Mouse (Mus musculus) neural tube, embryonic 12.5 days (tissue): ENCODE measurements at regions not wholly inside any gene's neighbourhood (a gene's known extent, or its start where the extent isn't known, plus 50 kb on each side); places are given as distances from the start of the nearest gene placed in this dataset.

Source experiments
- ATAC-seq: fragments of 200-750 bp; cut with Nextera tagmentation; 2 replicates; pipeline ENCODE4 v1.8.0; 2017; ENCODE audit warnings: low read depth, mild to moderate bottlenecking, moderate TSS enrichment, moderate library complexity; ENCODE audit not compliant: low FRiP score
- H3K27ac ChIP-seq: fragments of 300-500 bp; sonication (generic); 2 replicates; pipeline ENCODE4 v1.5.1; 2016
- H3K27me3 ChIP-seq: fragments of 300-500 bp; sonication (generic); replicated peaks from 2 replicates; pipeline ENCODE4 v1.6.1; 2016; ENCODE audit warnings: mild to moderate bottlenecking
- H3K36me3 ChIP-seq: fragments of 300-500 bp; sonication (generic); 2 replicates; pipeline ENCODE4 v1.6.1; 2016; ENCODE audit warnings: mild to moderate bottlenecking
- H3K4me1 ChIP-seq: fragments of 300-500 bp; sonication (generic); 2 replicates; pipeline ENCODE4 v1.6.1; 2016
- H3K4me2 ChIP-seq: fragments of 300-500 bp; sonication (generic); replicated peaks from 2 replicates; pipeline ENCODE4 v1.6.1; 2016; ENCODE audit warnings: mild to moderate bottlenecking
- H3K4me3 ChIP-seq: fragments of 300-500 bp; sonication (generic); 2 replicates; pipeline ENCODE4 v1.5.1; 2016
- H3K9ac ChIP-seq: fragments of 300-500 bp; sonication (generic); 2 replicates; pipeline ENCODE4 v1.6.1; 2016; ENCODE audit warnings: mild to moderate bottlenecking
- H3K9me3 ChIP-seq: fragments of 300-500 bp; sonication (generic); 2 replicates; pipeline ENCODE4 v1.6.1; 2016; ENCODE audit warnings: mild to moderate bottlenecking
- WGBS: fragments of 180-500 bp; shearing (Covaris S2); methylation state at CpG from one replicate; pipeline ENCODE4 v1.1.7; 2016; 5-methylcytosine and 5-hydroxymethylcytosine counted together

- Histone ChIP-seq H3K9me3 (peaks cover 6% of the 10 kb centered on the region; the same call in 1 of the 2 replicates), H3K9ac (no peak overlapping the region), H3K4me1 (no peaks in the 10 kb centered on the region), H3K4me2 (no peak overlapping the region), H3K27me3 (no peaks in the 10 kb centered on the region), H3K27ac (no peak overlapping the region), H3K36me3 (no peaks in the 10 kb centered on the region), H3K4me3 (no peak overlapping the region)
- WGBS: 85% methylated on average over 9 of the region's 9 CpGs
- no peak for ATAC-seq
Measured at GRCm38 (mm10) chr10:116683374-116683773, 102.1 kb upstream of the Cnot2 start.

GRCm38 (mm10) chr10:116678950-116679735 lies 97.8 kb upstream of the Cnot2 start:
- ATAC-seq: no peak
- H3K4me1 ChIP-seq: no peaks in the 10 kb centered on the region
- 90% methylated on average over 10 of the region's 10 CpGs for WGBS
- peaks cover 6% of the 10 kb centered on the region; the same call in 1 of the 2 replicates for H3K9me3 ChIP-seq
- H3K9ac ChIP-seq: no peak overlapping the region
- H3K27ac ChIP-seq: no peak overlapping the region
- H3K4me2 ChIP-seq: no peak overlapping the region
- H3K4me3 ChIP-seq: no peak overlapping the region
- no peaks in the 10 kb centered on the region for H3K36me3 ChIP-seq
- no peaks in the 10 kb centered on the region for H3K27me3 ChIP-seq

- no peak overlapping the region for H3K4me3 ChIP-seq
- no peaks in the 10 kb centered on the region for H3K27me3 ChIP-seq
- H3K4me2 ChIP-seq: no peak overlapping the region
- H3K36me3 ChIP-seq: no peaks in the 10 kb centered on the region
- peaks cover 6% of the 10 kb centered on the region; the same call in 1 of the 2 replicates for H3K9me3 ChIP-seq
- H3K27ac ChIP-seq: no peak overlapping the region
- H3K9ac ChIP-seq: no peak overlapping the region
- no peak for ATAC-seq
- no peaks in the 10 kb centered on the region for H3K4me1 ChIP-seq
- WGBS: 54% methylated on average over 4 of the region's 4 CpGs
Measured at GRCm38 (mm10) chr10:116677949-116678348, 96.6 kb upstream of the Cnot2 start.

GRCm38 (mm10) chr10:116675171-116675570 lies 93.9 kb upstream of the Cnot2 start:
- Histone ChIP-seq H3K4me1 (no peaks in the 10 kb centered on the region), H3K4me2 (no peak overlapping the region), H3K36me3 (no peaks in the 10 kb centered on the region), H3K4me3 (no peak overlapping the region), H3K9ac (no peak overlapping the region), H3K27ac (no peak overlapping the region), H3K27me3 (no peaks in the 10 kb centered on the region), H3K9me3 (no peaks in the 10 kb centered on the region)
- 74% methylated on average over 7 of the region's 7 CpGs for WGBS
- ATAC-seq: no peak

GRCm38 (mm10) chr10:116674348-116674747 lies 93.0 kb upstream of the Cnot2 start:
- no peak overlapping the region for H3K27ac ChIP-seq
- no peaks in the 10 kb centered on the region for H3K4me1 ChIP-seq
- no peak overlapping the region for H3K4me3 ChIP-seq
- H3K9me3 ChIP-seq: no peaks in the 10 kb centered on the region
- H3K4me2 ChIP-seq: no peak overlapping the region
- no peak for ATAC-seq
- WGBS: 78% methylated on average over 2 of the region's 2 CpGs
- H3K27me3 ChIP-seq: no peaks in the 10 kb centered on the region
- H3K36me3 ChIP-seq: no peaks in the 10 kb centered on the region
- no peak overlapping the region for H3K9ac ChIP-seq

GRCm38 (mm10) chr10:116658162-116658962 lies 77.1 kb upstream of the Cnot2 start:
- ATAC-seq: no peak
- no peak overlapping the region for H3K4me3 ChIP-seq
- no peaks in the 10 kb centered on the region for H3K36me3 ChIP-seq
- H3K9ac ChIP-seq: no peak overlapping the region
- WGBS: 94% methylated on average over 6 of the region's 6 CpGs
- no peaks in the 10 kb centered on the region for H3K4me1 ChIP-seq
- no peaks in the 10 kb centered on the region for H3K27me3 ChIP-seq
- H3K4me2 ChIP-seq: no peak overlapping the region
- no peaks in the 10 kb centered on the region for H3K9me3 ChIP-seq
- H3K27ac ChIP-seq: no peak overlapping the region

GRCm38 (mm10) chr10:116655891-116656290 lies 74.6 kb upstream of the Cnot2 start:
- Histone ChIP-seq H3K27me3 (no peaks in the 10 kb centered on the region), H3K9ac (no peak overlapping the region)
- WGBS: 81% methylated on average over 7 of the region's 7 CpGs

GRCm38 (mm10) chr10:116655018-116655807 lies 73.9 kb upstream of the Cnot2 start:
- no peaks in the 10 kb centered on the region for H3K27me3 ChIP-seq
- no peak overlapping the region for H3K4me2 ChIP-seq
- no peak overlapping the region for H3K9ac ChIP-seq
- no peaks in the 10 kb centered on the region for H3K9me3 ChIP-seq
- H3K36me3 ChIP-seq: no peaks in the 10 kb centered on the region
- no peaks in the 10 kb centered on the region for H3K4me1 ChIP-seq
- no peak overlapping the region for H3K27ac ChIP-seq
- H3K4me3 ChIP-seq: no peak overlapping the region
- WGBS: 82% methylated on average over 6 of the region's 6 CpGs
- no peak for ATAC-seq

More at GRCm38 (mm10) chr10:116655891-116656290, 74.6 kb upstream of the Cnot2 start:
- Histone ChIP-seq H3K4me3 (no peak overlapping the region), H3K27ac (no peak overlapping the region), H3K4me2 (no peak overlapping the region), H3K36me3 (no peaks in the 10 kb centered on the region), H3K9me3 (no peaks in the 10 kb centered on the region), H3K4me1 (no peaks in the 10 kb centered on the region)
- ATAC-seq: no peak

GRCm38 (mm10) chr10:116654091-116654490 lies 72.8 kb upstream of the Cnot2 start:
- H3K27ac ChIP-seq: no peak overlapping the region
- no peaks in the 10 kb centered on the region for H3K4me1 ChIP-seq
- H3K36me3 ChIP-seq: no peaks in the 10 kb centered on the region
- H3K4me3 ChIP-seq: no peak overlapping the region
- no peak for ATAC-seq
- no peak overlapping the region for H3K9ac ChIP-seq
- WGBS: 94% methylated on average over 14 of the region's 14 CpGs
- H3K27me3 ChIP-seq: no peaks in the 10 kb centered on the region
- H3K9me3 ChIP-seq: no peaks in the 10 kb centered on the region
- no peak overlapping the region for H3K4me2 ChIP-seq

GRCm38 (mm10) chr10:116653511-116653945 lies 72.2 kb upstream of the Cnot2 start:
- Histone ChIP-seq H3K9me3 (no peaks in the 10 kb centered on the region), H3K27ac (no peak overlapping the region), H3K4me3 (no peak overlapping the region), H3K4me1 (no peaks in the 10 kb centered on the region), H3K36me3 (no peaks in the 10 kb centered on the region), H3K27me3 (no peaks in the 10 kb centered on the region), H3K9ac (no peak overlapping the region), H3K4me2 (no peak overlapping the region)
- no peak for ATAC-seq
- 73% methylated on average over 12 of the region's 12 CpGs for WGBS

- no peaks in the 10 kb centered on the region for H3K9me3 ChIP-seq
- no peak overlapping the region for H3K9ac ChIP-seq
- H3K4me2 ChIP-seq: no peak overlapping the region
- 94% methylated on average over 3 of the region's 3 CpGs for WGBS
- no peak overlapping the region for H3K4me3 ChIP-seq
- H3K4me1 ChIP-seq: no peaks in the 10 kb centered on the region
- H3K36me3 ChIP-seq: no peaks in the 10 kb centered on the region
- no peak for ATAC-seq
- H3K27ac ChIP-seq: no peak overlapping the region
- H3K27me3 ChIP-seq: no peaks in the 10 kb centered on the region
Measured at GRCm38 (mm10) chr10:116649287-116649686, 68.0 kb upstream of the Cnot2 start.

- H3K9ac ChIP-seq: no peak overlapping the region
- H3K4me1 ChIP-seq: no peaks in the 10 kb centered on the region
- H3K4me2 ChIP-seq: no peak overlapping the region
- WGBS: 86% methylated on average over 7 of the region's 7 CpGs
- no peaks in the 10 kb centered on the region for H3K9me3 ChIP-seq
- no peak overlapping the region for H3K4me3 ChIP-seq
- no peaks in the 10 kb centered on the region for H3K36me3 ChIP-seq
- no peak overlapping the region for H3K27ac ChIP-seq
- no peaks in the 10 kb centered on the region for H3K27me3 ChIP-seq
- no peak for ATAC-seq
Measured at GRCm38 (mm10) chr10:116646035-116646434, 64.7 kb upstream of the Cnot2 start.
